Mouse (Mus musculus) intestine, embryonic 14.5 days (tissue): Measurements from ENCODE around the gene Apoc3. TPM values are rescaled to one million over a fixed set of nuclear protein-coding genes. Genes with fewer than 3 reads are reported as not detected.

ENCODE experiments used
- ATAC-seq: fragments of 200-750 bp; cut with Nextera tagmentation; replicated peaks from 2 replicates; pipeline ENCODE4 v1.8.0; 2017; ENCODE audit warnings: low read depth, moderate number of reproducible peaks, moderate TSS enrichment, moderate library complexity; ENCODE audit not compliant: low FRiP score, low TSS enrichment
- DNase-seq: peaks from one replicate; pipeline ENCODE4 v3.0.0-alpha.2; 2018; ENCODE audit warnings: low spot score
- H3K27ac ChIP-seq: fragments of 300-500 bp; sonication (generic); 2 replicates; pipeline ENCODE4 v1.5.1; 2014; ENCODE audit warnings: low read depth, mild to moderate bottlenecking, control low read depth
- H3K27me3 ChIP-seq: fragments of 300-500 bp; sonication (generic); replicated peaks from 2 replicates; pipeline ENCODE4 v1.6.1; 2014; ENCODE audit warnings: low read length, control low read depth; ENCODE audit not compliant: control insufficient read depth, insufficient read depth
- H3K36me3 ChIP-seq: fragments of 300-500 bp; sonication (generic); 2 replicates; pipeline ENCODE4 v1.6.1; 2014; ENCODE audit warnings: low read length, control low read depth; ENCODE audit not compliant: control insufficient read depth, insufficient read depth
- H3K4me1 ChIP-seq: fragments of 300-500 bp; sonication (generic); replicated peaks from 2 replicates; pipeline ENCODE4 v1.6.1; 2014; ENCODE audit warnings: low read length, control low read depth, mixed read lengths; ENCODE audit not compliant: control insufficient read depth, insufficient read depth
- H3K4me2 ChIP-seq: fragments of 300-500 bp; sonication (generic); 2 replicates; pipeline ENCODE4 v1.6.1; 2014; ENCODE audit warnings: low read length
- H3K4me3 ChIP-seq: fragments of 300-500 bp; sonication (generic); 2 replicates; pipeline ENCODE4 v1.5.1; 2014; ENCODE audit warnings: low read depth, low read length, control low read depth, mixed read lengths
- H3K9ac ChIP-seq: fragments of 300-500 bp; sonication (generic); 2 replicates; pipeline ENCODE4 v1.6.1; 2014; ENCODE audit warnings: mild to moderate bottlenecking, low read length
- H3K9me3 ChIP-seq: fragments of 300-500 bp; sonication (generic); 2 replicates; pipeline ENCODE4 v1.6.1; 2016; ENCODE audit warnings: low read length, control low read depth; ENCODE audit not compliant: control insufficient read depth
- WGBS: fragments of 180-500 bp; shearing (Covaris S2); extraction: QIAGEN DNeasy Blood & Tissue Kit; methylation state at CpG from one replicate; pipeline ENCODE4 v1.1.7; 2014; 5-methylcytosine and 5-hydroxymethylcytosine counted together
- polyA plus RNA-seq: library from polyadenylated mRNA; unstranded; fragments of >200 nt; fragmentation: Nextera tagmentation; extraction: Ambion mirVana; gene quantifications from 2 replicates; pipeline ENCODE4 v1.2.1, GENCODE M21; 2014

The Apoc3 gene
- polyA plus RNA-seq, 1 experiment from 2014 or later: 12.2 TPM

- Histone ChIP-seq H3K4me3 (no peak within 1 kb of the TSS), H3K9ac (no peak within 1 kb of the TSS), H3K27ac (no peak within 1 kb of the TSS), H3K36me3 (no peaks in the 10 kb centered on the region), H3K4me1 (0 out of 2 replicates have a peak, but pooled peaks cover 3% of the 10 kb centered on the region), H3K9me3 (no peaks in the 10 kb centered on the region), H3K4me2 (no peak within 1 kb of the TSS), H3K27me3 (no peaks in the 10 kb centered on the region)
- 54% methylated on average over 7 of the region's 7 CpGs for WGBS
- no peak for ATAC-seq
- no peak for DNase-seq
Observed at GRCm38 (mm10) chr9:46240526-46241153, 5.2 kb upstream of the Apoc3 start, which contains the start of gene Apoa4. Apoa4 (plus strand) TSS chr9:46240696.

DNA sequence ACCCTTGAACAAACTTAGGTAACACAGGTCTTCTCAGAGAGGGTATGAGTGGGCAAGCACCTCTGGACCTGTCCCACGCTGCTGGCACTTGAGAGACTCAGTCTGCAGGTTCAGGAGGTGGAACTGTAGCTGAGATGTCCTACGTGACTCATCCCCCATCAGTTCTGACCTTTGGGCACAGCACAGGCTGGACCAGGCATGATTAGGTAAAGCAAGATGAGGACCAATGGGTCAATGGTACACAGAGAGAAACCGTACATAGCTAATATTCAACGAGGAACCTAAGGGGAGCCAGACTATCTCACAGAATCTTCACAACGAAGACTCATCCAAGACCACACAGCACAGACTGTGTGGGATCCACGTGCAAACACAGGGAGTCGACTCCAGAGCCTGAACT is 3.4 kb upstream of the Apoc3 start:
- Histone ChIP-seq H3K4me2 (no peak overlapping the region), H3K9me3 (no peaks in the 10 kb centered on the region), H3K4me1 (0 out of 2 replicates have a peak, but pooled peaks cover 3% of the 10 kb centered on the region), H3K9ac (no peak overlapping the region), H3K27ac (no peak overlapping the region), H3K27me3 (no peaks in the 10 kb centered on the region), H3K4me3 (no peak overlapping the region), H3K36me3 (no peaks in the 10 kb centered on the region)
- 88% methylated on average over 7 of the region's 7 CpGs for WGBS
- ATAC-seq: no peak
- no peak for DNase-seq

GRCm38 (mm10) chr9:46235649-46236048 is 213 bp upstream of the Apoc3 start:
- no peak overlapping the region for H3K9ac ChIP-seq
- H3K9me3 ChIP-seq: no peaks in the 10 kb centered on the region
- DNase-seq (no peak), ATAC-seq (0 out of 2 replicates have a peak, but pooled peaks have one; percentile 28)
- H3K4me1 ChIP-seq: 0 out of 2 replicates have a peak, but pooled peaks cover under 1% of the 10 kb centered on the region
- H3K36me3 ChIP-seq: no peaks in the 10 kb centered on the region
- H3K27ac ChIP-seq: no peak overlapping the region
- H3K27me3 ChIP-seq: no peaks in the 10 kb centered on the region
- H3K4me3 ChIP-seq: no peak overlapping the region
- H3K4me2 ChIP-seq: no peak overlapping the region
- WGBS: 49% methylated on average over 4 of the region's 4 CpGs

- H3K4me1 ChIP-seq: 0 out of 2 replicates have a peak, but pooled peaks cover 5% of the 10 kb centered on the region
- DNase-seq (no peak), ATAC-seq (no peak; the same call in 1 of the 2 replicates)
- no peak overlapping the region for H3K9ac ChIP-seq
- H3K36me3 ChIP-seq: no peaks in the 10 kb centered on the region
- no peak overlapping the region for H3K4me3 ChIP-seq
- 71% methylated on average over 6 of the region's 6 CpGs for WGBS
- H3K27me3 ChIP-seq: no peaks in the 10 kb centered on the region
- no peak overlapping the region for H3K27ac ChIP-seq
- H3K9me3 ChIP-seq: no peaks in the 10 kb centered on the region
- H3K4me2 ChIP-seq: no peak overlapping the region
Observed at GRCm38 (mm10) chr9:46235196-46235595, 240 bp downstream of the Apoc3 start.

GRCm38 (mm10) chr9:46230450-46230975 is 4.9 kb downstream of the Apoc3 start:
- peak overlapping the region; percentile 48 for H3K4me3 ChIP-seq
- ATAC-seq: 0 out of 2 replicates have a peak, but pooled peaks have one; percentile 7
- 0 out of 2 replicates have a peak, but pooled peaks cover 7% of the 10 kb centered on the region for H3K4me1 ChIP-seq
- no peaks in the 10 kb centered on the region for H3K36me3 ChIP-seq
- H3K4me2 ChIP-seq: peak overlapping the region; percentile 89
- H3K27ac ChIP-seq: peak overlapping the region; percentile 22; the same call in 1 of the 2 replicates
- no peaks in the 10 kb centered on the region for H3K9me3 ChIP-seq
- no peaks in the 10 kb centered on the region for H3K27me3 ChIP-seq
- 10% methylated on average over 13 of the region's 13 CpGs for WGBS
- H3K9ac ChIP-seq: peak overlapping the region; percentile 50
- DNase-seq: peak; percentile 71

DNA sequence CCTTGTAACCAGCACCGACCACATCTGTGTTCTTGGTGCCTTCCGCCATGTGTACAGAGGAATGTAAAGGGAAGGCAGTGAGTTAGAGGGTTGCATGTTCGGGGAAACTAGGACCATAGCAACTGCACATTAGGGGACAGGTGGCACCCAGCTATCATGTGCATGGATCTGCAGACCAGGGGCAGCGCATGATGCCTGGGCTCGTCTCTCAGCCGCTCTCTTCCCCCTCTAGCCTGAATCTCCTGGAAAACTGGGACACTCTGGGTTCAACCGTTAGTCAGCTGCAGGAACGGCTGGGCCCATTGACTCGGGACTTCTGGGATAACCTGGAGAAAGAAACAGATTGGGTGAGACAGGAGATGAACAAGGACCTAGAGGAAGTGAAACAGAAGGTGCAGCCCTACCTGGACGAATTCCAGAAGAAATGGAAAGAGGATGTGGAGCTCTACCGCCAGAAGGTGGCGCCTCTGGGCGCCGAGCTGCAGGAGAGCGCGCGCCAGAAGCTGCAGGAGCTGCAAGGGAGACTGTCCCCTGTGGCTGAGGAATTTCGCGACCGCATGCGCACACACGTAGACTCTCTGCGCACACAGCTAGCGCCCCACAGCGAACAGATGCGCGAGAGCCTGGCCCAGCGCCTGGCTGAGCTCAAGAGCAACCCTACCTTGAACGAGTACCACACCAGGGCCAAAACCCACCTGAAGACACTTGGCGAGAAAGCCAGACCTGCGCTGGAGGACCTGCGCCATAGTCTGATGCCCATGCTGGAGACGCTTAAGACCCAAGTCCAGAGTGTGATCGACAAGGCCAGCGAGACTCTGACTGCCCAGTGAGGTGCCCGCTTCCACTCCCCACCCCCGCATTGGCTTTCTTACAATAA is 5.6 kb downstream of the Apoc3 start:
- H3K9ac ChIP-seq: peak overlapping the region; percentile 50
- H3K4me2 ChIP-seq: peak overlapping the region; percentile 89
- H3K27ac ChIP-seq: peak overlapping the region; percentile 22; the same call in 1 of the 2 replicates
- WGBS: 15% methylated on average over 37 of the region's 37 CpGs
- H3K9me3 ChIP-seq: no peaks in the 10 kb centered on the region
- peak; percentile 87 for DNase-seq
- 0 out of 2 replicates have a peak, but pooled peaks cover 7% of the 10 kb centered on the region for H3K4me1 ChIP-seq
- no peaks in the 10 kb centered on the region for H3K36me3 ChIP-seq
- peak overlapping the region; percentile 48 for H3K4me3 ChIP-seq
- ATAC-seq: peak; percentile 84
- no peaks in the 10 kb centered on the region for H3K27me3 ChIP-seq

- no peaks in the 10 kb centered on the region for H3K27me3 ChIP-seq
- DNase-seq (no peak), ATAC-seq (no peak)
- no peaks in the 10 kb centered on the region for H3K9me3 ChIP-seq
- 0 out of 2 replicates have a peak, but pooled peaks cover 7% of the 10 kb centered on the region for H3K4me1 ChIP-seq
- H3K27ac ChIP-seq: no peak within 1 kb of the TSS
- no peak within 1 kb of the TSS for H3K4me3 ChIP-seq
- H3K36me3 ChIP-seq: 0 out of 2 replicates have a peak, but pooled peaks cover 5% of the 10 kb centered on the region
- H3K4me2 ChIP-seq: peak within 1 kb of the TSS; percentile 89; the same call in 1 of the 2 replicates
- H3K9ac ChIP-seq: no peak within 1 kb of the TSS
- 41% methylated on average over 9 of the region's 9 CpGs for WGBS
Observed at GRCm38 (mm10) chr9:46228491-46228890, 6.9 kb downstream of the Apoc3 start, which contains the start of gene Apoa1. Apoa1 (plus strand) TSS chr9:46228580.

DNA sequence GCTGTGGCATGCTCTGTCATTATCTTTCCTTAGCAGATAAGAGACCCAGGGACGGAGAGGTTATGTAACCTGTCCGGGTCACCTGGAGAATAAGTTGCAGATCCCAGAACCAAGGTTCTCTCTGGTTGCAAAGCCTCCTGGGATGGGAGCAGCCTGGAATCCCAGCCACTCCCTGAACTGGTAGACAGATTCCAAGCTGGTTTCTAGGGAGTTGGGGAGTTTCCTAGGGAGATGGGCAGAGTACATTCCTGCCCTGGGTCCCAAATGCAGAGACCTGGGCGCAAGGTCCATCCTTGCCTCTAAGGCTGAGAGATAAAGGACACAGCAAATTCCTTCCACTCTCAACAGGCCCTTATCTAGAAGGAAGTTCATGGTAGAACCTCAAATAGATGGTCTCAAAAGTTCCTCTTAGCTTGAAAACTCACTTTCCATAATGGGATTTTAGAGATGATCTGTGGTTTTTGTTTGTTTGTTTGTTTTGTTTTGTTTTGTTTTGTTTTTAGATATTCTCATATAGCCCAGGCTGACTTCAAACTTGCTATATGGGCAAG is 8.3 kb downstream of the Apoc3 start:
- no peak for ATAC-seq
- no peak overlapping the region for H3K4me3 ChIP-seq
- WGBS: 80% methylated on average over 3 of the region's 3 CpGs
- no peak for DNase-seq
- H3K9me3 ChIP-seq: no peaks in the 10 kb centered on the region
- peaks cover 13% of the 10 kb centered on the region for H3K36me3 ChIP-seq
- no peaks in the 10 kb centered on the region for H3K27me3 ChIP-seq
- no peak overlapping the region for H3K27ac ChIP-seq
- 0 out of 2 replicates have a peak, but pooled peaks cover 7% of the 10 kb centered on the region for H3K4me1 ChIP-seq
- H3K9ac ChIP-seq: no peak overlapping the region
- no peak overlapping the region for H3K4me2 ChIP-seq
